Mouse (Mus musculus) splenic B cell, adult 2 months (primary cell): ENCODE results near the gene Adam4.
A peak's percentile ranks its signal among the peaks of the same experiment; 100 is the strongest.
"Not testable (repeated sequence)": the region's sequence is repeated elsewhere in the genome, so short reads cannot be mapped to it uniquely, and the experiment has no call there.

Experiments used
- DNase-seq: peaks from one replicate; pipeline ENCODE4 v3.0.0-alpha.2; 2011; ENCODE audit warnings: low read depth, low spot score
- H3K27me3 ChIP-seq: 2 replicates; pipeline ENCODE4 v1.6.1; 2012; ENCODE audit warnings: mild to moderate bottlenecking, low read length, moderate library complexity, mixed read lengths; ENCODE audit not compliant: control insufficient read depth, poor library complexity, insufficient read depth, severe bottlenecking
- H3K36me3 ChIP-seq: 2 replicates; pipeline ENCODE4 v1.6.1; 2012; ENCODE audit warnings: mild to moderate bottlenecking, low read length, moderate library complexity, mixed read lengths; ENCODE audit not compliant: control insufficient read depth, poor library complexity, insufficient read depth, severe bottlenecking

The Adam4 gene

GRCm38 (mm10) chr12:81421846-81422245 lies at the start of gene Adam4:
Gene Adam4 (minus strand): TSS chr12:81421946.
- no peak for DNase-seq

GRCm38 (mm10) chr12:81459051-81459450 lies 37.3 kb upstream of the Adam4 start:
- H3K27me3 ChIP-seq, DNase-seq, H3K36me3 ChIP-seq: not testable (repeated sequence)

More at GRCm38 (mm10) chr12:81421846-81422245, at the start of gene Adam4:
- Histone ChIP-seq H3K36me3 (no peaks in the 10 kb centered on the region), H3K27me3 (no peaks in the 10 kb centered on the region)

- not testable (repeated sequence) for H3K27me3 ChIP-seq, DNase-seq, H3K36me3 ChIP-seq
Observed at GRCm38 (mm10) chr12:81438985-81439384, 17.2 kb upstream of the Adam4 start.

- not testable (repeated sequence) for DNase-seq, H3K27me3 ChIP-seq, H3K36me3 ChIP-seq
Observed at GRCm38 (mm10) chr12:81434778-81435177, 13.0 kb upstream of the Adam4 start.

GRCm38 (mm10) chr12:81413211-81413610 lies 8.5 kb downstream of the Adam4 start:
- no peaks in the 10 kb centered on the region for H3K27me3 ChIP-seq
- no peaks in the 10 kb centered on the region for H3K36me3 ChIP-seq
- no peak for DNase-seq

- Histone ChIP-seq H3K36me3 (no peaks in the 10 kb centered on the region), H3K27me3 (no peaks in the 10 kb centered on the region)
- no peak for DNase-seq
Observed at GRCm38 (mm10) chr12:81408966-81409365, 12.8 kb downstream of the Adam4 start.

GRCm38 (mm10) chr12:81402187-81402586 lies 19.6 kb downstream of the Adam4 start:
- no peaks in the 10 kb centered on the region for H3K27me3 ChIP-seq
- peak; percentile 69 for DNase-seq
- no peaks in the 10 kb centered on the region for H3K36me3 ChIP-seq

- not testable (repeated sequence) for H3K36me3 ChIP-seq, H3K27me3 ChIP-seq, DNase-seq
Observed at GRCm38 (mm10) chr12:81379364-81379763, 42.4 kb downstream of the Adam4 start, which contains the start of gene Gm4787. Gene Gm4787 (minus strand): TSS chr12:81379464.
